Mouse (Mus musculus) forebrain, embryonic 10.5 days (tissue): ENCODE measurements around the gene Mob3b. TPM values are rescaled to one million over a fixed set of nuclear protein-coding genes. Genes with fewer than 3 reads are reported as not detected.

Experiments used
- DNase-seq: peaks from one replicate; pipeline ENCODE4 v3.0.0-alpha.2; 2017; ENCODE audit warnings: low spot score; ENCODE audit errors: extremely low spot score
- H3K27ac ChIP-seq: fragments of 300-500 bp; sonication (generic); 2 replicates; pipeline ENCODE4 v1.5.1; 2016; ENCODE audit warnings: mild to moderate bottlenecking
- H3K27me3 ChIP-seq: fragments of 300-500 bp; sonication (generic); 2 replicates; pipeline ENCODE4 v1.6.1; 2016; ENCODE audit warnings: mild to moderate bottlenecking; ENCODE audit not compliant: poor library complexity, severe bottlenecking
- H3K36me3 ChIP-seq: fragments of 300-500 bp; sonication (generic); replicated peaks from 2 replicates; pipeline ENCODE4 v1.6.1; 2016; ENCODE audit warnings: mild to moderate bottlenecking, moderate library complexity
- H3K4me1 ChIP-seq: fragments of 300-500 bp; sonication (generic); 2 replicates; pipeline ENCODE4 v1.6.1; 2016
- H3K4me3 ChIP-seq: fragments of 300-500 bp; sonication (generic); 2 replicates; pipeline ENCODE4 v1.5.1; 2016; ENCODE audit warnings: mild to moderate bottlenecking, moderate library complexity
- H3K9me3 ChIP-seq: fragments of 300-500 bp; sonication (generic); 2 replicates; pipeline ENCODE4 v1.6.1; 2016; ENCODE audit warnings: mild to moderate bottlenecking, moderate library complexity
- WGBS: fragments of 180-500 bp; shearing (Covaris S2); methylation state at CpG from one replicate; pipeline ENCODE4 v1.1.7; 2016; 5-methylcytosine and 5-hydroxymethylcytosine counted together
- polyA plus RNA-seq: library from polyadenylated mRNA; unstranded; fragments of >200 nt; fragmentation: Nextera tagmentation; extraction: Ambion mirVana; gene quantifications from 2 replicates; pipeline ENCODE4 v1.2.1, GENCODE M21; 2016

Mob3b gene
- polyA plus RNA-seq, 1 experiment from 2014 or later: 24.1 TPM

DNA sequence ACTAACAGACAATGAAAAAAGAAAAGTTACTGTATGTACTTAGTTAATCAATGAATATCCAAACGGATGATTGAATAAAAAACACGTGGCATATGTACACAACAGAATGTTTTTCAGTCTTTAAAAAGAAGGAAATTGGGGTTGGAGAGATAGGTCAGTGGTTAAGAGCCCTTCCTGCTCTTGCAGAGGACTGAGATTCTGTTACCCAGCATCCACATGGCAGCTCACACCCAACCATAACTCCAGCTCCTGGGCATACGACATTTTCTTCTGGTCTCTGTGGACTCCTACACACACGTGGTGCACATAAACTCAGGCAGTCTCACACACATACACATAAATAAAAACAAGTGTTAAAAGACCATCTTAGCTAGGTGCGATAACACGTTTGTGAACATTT is 77.0 kb downstream of the Mob3b start:
- Histone ChIP-seq H3K27me3 (no peaks in the 10 kb centered on the region), H3K4me3 (no peak overlapping the region), H3K4me1 (peaks cover 6% of the 10 kb centered on the region; the same call in 1 of the 2 replicates), H3K36me3 (peaks cover 11% of the 10 kb centered on the region), H3K27ac (no peak overlapping the region), H3K9me3 (peaks cover 4% of the 10 kb centered on the region; the same call in 1 of the 2 replicates)
- WGBS: 94% methylated on average over 6 of the region's 6 CpGs
- DNase-seq: no peak

- no peak overlapping the region for H3K27ac ChIP-seq
- peaks cover 23% of the 10 kb centered on the region for H3K4me1 ChIP-seq
- H3K4me3 ChIP-seq: no peak overlapping the region
- 65% methylated on average over 4 of the region's 4 CpGs for WGBS
- H3K36me3 ChIP-seq: no peaks in the 10 kb centered on the region
- no peaks in the 10 kb centered on the region for H3K9me3 ChIP-seq
- no peaks in the 10 kb centered on the region for H3K27me3 ChIP-seq
- DNase-seq: no peak
Measured at GRCm38 (mm10) chr4:35068739-35069138, 88.5 kb downstream of the Mob3b start.

DNA sequence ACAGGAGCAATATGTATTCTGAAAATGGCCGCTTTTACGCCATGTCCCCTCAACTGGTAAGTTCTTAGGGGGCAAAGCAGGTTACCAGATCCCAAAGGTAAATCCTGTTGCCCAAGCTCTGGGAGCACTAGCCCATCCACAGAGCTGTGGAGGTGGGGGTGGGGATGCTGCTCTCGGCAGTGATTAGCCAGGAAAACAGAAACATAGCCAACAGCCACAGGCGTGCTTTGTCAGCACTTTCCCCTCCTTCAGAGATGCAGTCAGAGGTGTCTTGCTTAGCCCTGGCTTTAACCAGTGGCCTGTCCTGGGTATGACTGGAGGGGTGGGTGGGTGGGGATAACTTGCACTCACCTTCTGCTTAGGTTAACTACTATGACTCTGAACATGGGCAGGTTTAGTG is 91.1 kb downstream of the Mob3b start:
- WGBS: 64% methylated on average over 4 of the region's 4 CpGs

DNA sequence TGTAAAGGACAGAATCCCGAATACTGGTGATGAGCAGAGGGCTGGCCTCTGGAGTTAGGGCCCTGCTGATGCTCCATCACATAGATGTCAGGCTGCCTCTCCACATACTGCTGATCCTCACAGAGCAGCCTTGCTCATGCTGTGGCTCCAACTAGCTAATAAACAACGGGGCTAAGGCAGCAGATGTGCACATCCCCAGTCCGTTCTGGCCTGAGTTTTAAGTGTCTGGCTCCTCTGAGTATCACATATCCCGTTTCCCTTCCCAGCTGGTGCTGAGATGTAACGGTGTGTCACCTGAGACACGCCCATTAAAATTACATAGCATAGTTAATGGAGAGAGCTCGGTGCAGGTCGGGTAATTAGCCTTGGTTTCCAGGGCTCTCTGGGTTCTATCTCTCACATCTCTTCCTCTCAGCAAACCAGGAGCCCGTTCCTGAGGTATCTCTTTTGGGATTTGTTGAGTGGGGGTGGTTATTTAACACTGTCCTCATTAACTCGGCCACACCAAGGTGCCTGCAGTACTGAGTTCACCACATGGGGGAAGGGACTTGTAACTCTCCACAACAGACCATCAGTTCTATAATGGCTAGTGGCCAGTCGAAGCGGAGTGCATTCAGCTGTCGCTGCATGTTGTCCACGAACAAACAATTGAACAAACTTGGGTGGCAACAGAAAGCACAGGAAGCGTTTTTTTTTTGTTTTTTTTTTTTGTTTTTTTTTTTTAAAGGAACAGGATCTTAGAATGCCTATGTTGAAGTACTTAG is 92.0 kb downstream of the Mob3b start:
- Histone ChIP-seq H3K27me3 (no peaks in the 10 kb centered on the region), H3K4me1 (peaks cover 30% of the 10 kb centered on the region), H3K9me3 (no peaks in the 10 kb centered on the region), H3K4me3 (no peak overlapping the region), H3K27ac (no peak overlapping the region), H3K36me3 (no peaks in the 10 kb centered on the region)
- 54% methylated on average over 15 of the region's 15 CpGs for WGBS
- no peak for DNase-seq

More for the DNA sequence above, 91.1 kb downstream of the Mob3b start:
- H3K9me3 ChIP-seq: no peaks in the 10 kb centered on the region
- H3K27ac ChIP-seq: no peak overlapping the region
- no peak for DNase-seq
- H3K36me3 ChIP-seq: no peaks in the 10 kb centered on the region
- H3K4me3 ChIP-seq: no peak overlapping the region
- H3K4me1 ChIP-seq: peaks cover 30% of the 10 kb centered on the region
- no peaks in the 10 kb centered on the region for H3K27me3 ChIP-seq

GRCm38 (mm10) chr4:35063146-35063719 is 94.1 kb downstream of the Mob3b start:
- Histone ChIP-seq H3K36me3 (no peaks in the 10 kb centered on the region), H3K27ac (no peak overlapping the region), H3K4me3 (no peak overlapping the region), H3K9me3 (no peaks in the 10 kb centered on the region), H3K27me3 (no peaks in the 10 kb centered on the region), H3K4me1 (peaks cover 30% of the 10 kb centered on the region)
- DNase-seq: no peak
- WGBS: 73% methylated on average over 7 of the region's 7 CpGs

- Histone ChIP-seq H3K4me3 (no peak overlapping the region), H3K36me3 (no peaks in the 10 kb centered on the region), H3K27me3 (no peaks in the 10 kb centered on the region), H3K9me3 (no peaks in the 10 kb centered on the region), H3K27ac (no peak overlapping the region), H3K4me1 (peaks cover 23% of the 10 kb centered on the region)
- WGBS: 94% methylated on average over 1 of the region's 1 CpGs
- no peak for DNase-seq
Measured at GRCm38 (mm10) chr4:35060964-35061363, 96.3 kb downstream of the Mob3b start.

GRCm38 (mm10) chr4:35060401-35060800 is 96.9 kb downstream of the Mob3b start:
- Histone ChIP-seq H3K4me1 (peaks cover 17% of the 10 kb centered on the region), H3K36me3 (no peaks in the 10 kb centered on the region; the same call in 1 of the 2 replicates), H3K9me3 (no peaks in the 10 kb centered on the region; the same call in 1 of the 2 replicates), H3K27me3 (no peaks in the 10 kb centered on the region), H3K4me3 (no peak overlapping the region), H3K27ac (no peak overlapping the region)
- WGBS: 89% methylated on average over 3 of the region's 3 CpGs
- no peak for DNase-seq

- 96% methylated on average over 2 of the region's 2 CpGs for WGBS
- Histone ChIP-seq H3K9me3 (no peaks in the 10 kb centered on the region; the same call in 1 of the 2 replicates), H3K27me3 (no peaks in the 10 kb centered on the region), H3K27ac (no peak overlapping the region), H3K4me3 (no peak overlapping the region), H3K36me3 (no peaks in the 10 kb centered on the region; the same call in 1 of the 2 replicates), H3K4me1 (peaks cover 16% of the 10 kb centered on the region)
- no peak for DNase-seq
Measured at GRCm38 (mm10) chr4:35054362-35054761, 102.9 kb downstream of the Mob3b start.

DNA sequence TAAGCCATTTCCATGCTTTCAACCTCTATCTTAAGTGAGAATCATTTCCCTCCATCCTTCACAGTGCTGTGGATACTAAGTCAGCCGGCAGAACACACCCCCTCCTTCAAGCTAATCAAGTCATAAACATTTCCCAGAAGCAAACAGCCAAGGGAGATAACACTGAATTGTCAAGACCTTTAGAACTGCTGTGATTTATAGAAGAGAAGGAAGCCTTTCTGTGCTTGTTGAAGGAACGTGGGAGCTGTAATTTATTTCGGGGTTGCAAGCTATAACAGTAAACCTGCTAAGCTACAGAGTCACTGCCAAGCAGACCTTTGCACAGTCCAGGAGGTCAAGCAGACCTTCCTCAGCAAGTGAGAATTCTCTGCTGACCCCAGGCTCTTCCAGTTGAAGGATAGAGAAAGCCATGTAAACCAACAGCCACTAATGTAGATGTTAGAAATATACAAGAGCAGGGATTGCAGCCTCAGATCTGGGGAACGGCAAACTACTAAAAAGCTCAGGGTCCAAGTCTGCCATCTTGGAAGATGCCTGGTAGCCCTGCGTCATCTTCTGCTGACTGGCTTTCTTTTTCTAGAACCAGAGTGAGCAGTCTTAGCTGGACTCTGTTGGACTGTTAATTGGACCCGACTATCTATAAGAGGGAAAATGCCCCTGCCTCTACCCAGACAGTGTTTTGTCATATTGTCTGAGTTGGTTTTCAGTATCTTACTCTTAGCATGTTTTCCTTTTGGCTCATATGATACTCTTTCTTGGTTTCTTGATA is 104.9 kb downstream of the Mob3b start:
- H3K27ac ChIP-seq: no peak overlapping the region
- H3K36me3 ChIP-seq: no peaks in the 10 kb centered on the region; the same call in 1 of the 2 replicates
- 94% methylated on average over 6 of the region's 6 CpGs for WGBS
- no peaks in the 10 kb centered on the region; the same call in 1 of the 2 replicates for H3K9me3 ChIP-seq
- peaks cover 21% of the 10 kb centered on the region for H3K4me1 ChIP-seq
- H3K27me3 ChIP-seq: no peaks in the 10 kb centered on the region
- H3K4me3 ChIP-seq: no peak overlapping the region
- no peak for DNase-seq

DNA sequence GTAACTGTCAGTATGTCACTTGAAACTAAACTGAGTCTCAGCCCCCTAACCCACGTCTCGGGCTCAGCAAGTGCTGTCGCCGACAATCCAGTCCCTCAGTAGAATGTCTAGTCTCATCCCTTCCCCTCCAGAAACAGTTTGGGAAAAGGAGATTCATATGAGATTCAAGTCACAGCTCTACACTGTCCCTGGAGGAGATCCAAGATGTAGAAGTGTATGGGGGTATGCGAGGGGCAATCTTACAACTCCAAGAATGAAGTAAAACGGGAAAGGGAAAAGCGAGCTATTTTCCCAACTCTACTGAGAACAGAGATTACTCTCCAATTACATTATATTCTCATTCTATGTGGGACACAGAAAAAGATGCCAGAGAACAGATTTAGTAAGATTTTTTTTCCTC is 106.1 kb downstream of the Mob3b start:
- Histone ChIP-seq H3K27me3 (no peaks in the 10 kb centered on the region), H3K27ac (no peak overlapping the region), H3K4me3 (no peak overlapping the region), H3K4me1 (peaks cover 21% of the 10 kb centered on the region), H3K36me3 (no peaks in the 10 kb centered on the region; the same call in 1 of the 2 replicates), H3K9me3 (no peaks in the 10 kb centered on the region; the same call in 1 of the 2 replicates)
- WGBS: 89% methylated on average over 7 of the region's 7 CpGs
- no peak for DNase-seq

GRCm38 (mm10) chr4:35049742-35050058 is 107.6 kb downstream of the Mob3b start:
- no peaks in the 10 kb centered on the region for H3K9me3 ChIP-seq
- H3K27ac ChIP-seq: peak overlapping the region; percentile 51
- no peaks in the 10 kb centered on the region for H3K36me3 ChIP-seq
- no peaks in the 10 kb centered on the region for H3K27me3 ChIP-seq
- DNase-seq: no peak
- peaks cover 21% of the 10 kb centered on the region for H3K4me1 ChIP-seq
- WGBS: 73% methylated on average over 5 of the region's 5 CpGs
- H3K4me3 ChIP-seq: no peak overlapping the region

- 50% methylated on average over 9 of the region's 9 CpGs for WGBS
- no peaks in the 10 kb centered on the region for H3K36me3 ChIP-seq
- H3K27ac ChIP-seq: peak overlapping the region; percentile 51; the same call in 1 of the 2 replicates
- no peaks in the 10 kb centered on the region for H3K27me3 ChIP-seq
- H3K4me3 ChIP-seq: no peak overlapping the region
- peaks cover 21% of the 10 kb centered on the region for H3K4me1 ChIP-seq
- H3K9me3 ChIP-seq: no peaks in the 10 kb centered on the region
- no peak for DNase-seq
Measured at GRCm38 (mm10) chr4:35049036-35049741, 108.1 kb downstream of the Mob3b start.
